Mouse (Mus musculus) MEL (cell line): ENCODE data around the gene Bahcc1.

Experiments
- CTCF ChIP-seq, 3 experiments: IDR thresholded peaks in 2 of 3; conservative IDR thresholded peaks in 1 of 3; 2 replicates each; pipeline ENCODE4 v1.5.1; 2011 to 2012; ENCODE audit warnings: low read length in 3 of 3, low read depth in 2 of 3, mild to moderate bottlenecking in 2 of 3, improper control_type of control experiment in 1 of 3, inconsistent platforms in 1 of 3, mixed read lengths in 1 of 3, moderate library complexity in 1 of 3; ENCODE audit not compliant: control insufficient read depth in 1 of 3, insufficient read depth in 1 of 3, poor library complexity in 1 of 3, severe bottlenecking in 1 of 3
- E2F4 ChIP-seq: IDR thresholded peaks from 2 replicates; pipeline ENCODE4 v1.6.1; 2011; ENCODE audit warnings: low read depth, low read length, improper control_type of control experiment, borderline replicate concordance
- HCFC1 ChIP-seq: IDR thresholded peaks from 2 replicates; pipeline ENCODE4 v1.6.1; 2012; ENCODE audit warnings: low read depth, mild to moderate bottlenecking, inconsistent platforms, low read length, improper control_type of control experiment, moderate library complexity
- MAZ ChIP-seq: IDR thresholded peaks from 2 replicates; pipeline ENCODE4 v1.6.1; 2012; ENCODE audit warnings: low read depth, mild to moderate bottlenecking, inconsistent platforms, low read length, improper control_type of control experiment
- NELFE ChIP-seq: IDR thresholded peaks from 2 replicates; pipeline ENCODE4 v1.6.1; 2011; ENCODE audit warnings: low read depth, low read length, improper control_type of control experiment
- NRF1 ChIP-seq: IDR thresholded peaks from 2 replicates; pipeline ENCODE4 v1.6.1; 2014; ENCODE audit warnings: low read depth, mild to moderate bottlenecking, inconsistent platforms, low read length, improper control_type of control experiment, moderate library complexity; ENCODE audit not compliant: poor library complexity, insufficient read depth, severe bottlenecking
- POLR2A ChIP-seq, 2 experiments: IDR thresholded peaks; 2 replicates each; pipeline ENCODE4 v1.6.1; 2011 to 2012; ENCODE audit warnings: low read length in 2 of 2, mild to moderate bottlenecking in 2 of 2, control low read depth in 1 of 2, improper control_type of control experiment in 1 of 2, low read depth in 1 of 2, moderate library complexity in 1 of 2; ENCODE audit not compliant: control insufficient read depth in 1 of 2, insufficient read depth in 1 of 2, poor library complexity in 1 of 2
- SMC3 ChIP-seq: IDR thresholded peaks from 2 replicates; pipeline ENCODE4 v1.6.1; 2011; ENCODE audit warnings: low read depth, low read length, improper control_type of control experiment
- USF1 ChIP-seq: IDR thresholded peaks from 2 replicates; pipeline ENCODE4 v1.6.1; 2014; ENCODE audit warnings: low read depth, mild to moderate bottlenecking, inconsistent platforms, low read length, improper control_type of control experiment, moderate library complexity
- ZC3H11A ChIP-seq: IDR thresholded peaks from 2 replicates; pipeline ENCODE4 v1.6.1; 2012; ENCODE audit warnings: low read depth, mild to moderate bottlenecking, inconsistent platforms, low read length, improper control_type of control experiment
- ZKSCAN1 ChIP-seq: IDR thresholded peaks from 2 replicates; pipeline ENCODE4 v1.6.1; 2012; ENCODE audit warnings: low read depth, mild to moderate bottlenecking, inconsistent platforms, low read length, improper control_type of control experiment, moderate library complexity

DNA sequence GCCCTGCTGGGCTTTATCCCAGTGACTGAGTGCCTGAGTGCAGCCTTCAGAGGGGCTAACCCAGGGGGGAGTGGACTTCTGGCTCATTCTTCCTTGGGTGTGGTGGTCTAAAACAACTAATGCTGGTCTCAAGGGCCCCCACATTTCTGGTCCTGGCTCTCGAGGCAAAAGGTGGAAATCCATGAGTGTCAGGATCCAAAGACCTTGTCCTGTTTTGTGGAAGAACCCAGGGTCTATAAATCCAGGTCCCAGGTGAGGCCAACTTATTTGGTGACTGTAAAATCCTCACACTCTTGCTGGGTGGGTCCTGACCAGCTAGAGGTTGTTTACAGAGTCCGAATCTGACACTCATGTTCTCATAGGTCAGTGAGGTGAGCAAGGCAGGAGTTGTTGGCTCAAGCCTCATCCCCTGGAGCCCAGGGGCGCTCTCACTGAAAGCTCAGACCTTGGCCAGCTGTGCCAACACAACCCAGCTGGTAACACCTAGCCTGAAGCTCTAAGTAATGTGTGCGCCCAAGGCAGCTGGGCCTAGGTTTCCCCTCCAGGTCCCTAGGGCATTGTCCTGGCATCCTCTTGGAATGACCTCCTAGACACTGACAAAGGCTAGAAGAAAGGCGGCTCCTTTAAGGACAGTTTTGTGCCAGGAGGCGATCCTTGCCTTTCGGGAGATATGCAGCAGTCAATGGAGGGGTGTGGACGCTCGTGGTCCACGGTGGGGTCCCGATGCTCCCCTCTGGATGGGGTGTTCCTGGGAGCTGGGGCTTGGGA, 8.1 kb upstream of the Bahcc1 start:
- TF ChIP-seq MAZ (no peak), ZC3H11A (no peak), NELFE (no peak), CTCF (IDR thresholded peaks at IDR 0.05 in 2 of 3, conservative IDR thresholded peaks at IDR 0.05 in 1 of 3; ENCODE audit: control insufficient read depth in 1 of 3, insufficient read depth in 1 of 3, low read depth in 2 of 3, low read length in 3 of 3, poor library complexity in 1 of 3, severe bottlenecking in 1 of 3) (no peak), USF1 (no peak), NRF1 (no peak), E2F4 (no peak), SMC3 (no peak), HCFC1 (no peak), POLR2A (IDR thresholded peaks at IDR 0.05; ENCODE audit: control insufficient read depth in 1 of 2, insufficient read depth in 1 of 2, low read depth in 1 of 2, low read length in 2 of 2, poor library complexity in 1 of 2) (no peak), ZKSCAN1 (no peak)
